Mouse (Mus musculus) thymus, postnatal 14 days (tissue): ENCODE measurements around the gene Cntfr.

ENCODE experiments used
- DNase-seq: peaks from one replicate; pipeline ENCODE4 v3.0.0; 2021

Gene Cntfr

GRCm38 (mm10) chr4:41677006-41677629 lies 19.8 kb downstream of the Cntfr start:
- DNase-seq = no peak

- DNase-seq = no peak
These were observed 20.5 kb downstream of the Cntfr start for GRCm38 (mm10) chr4:41676248-41677005.

- no peak for DNase-seq
These were observed 23.7 kb downstream of the Cntfr start for GRCm38 (mm10) chr4:41673186-41673585.

GRCm38 (mm10) chr4:41672522-41672963 lies 24.3 kb downstream of the Cntfr start:
- no peak for DNase-seq

GRCm38 (mm10) chr4:41671963-41672480 lies 24.9 kb downstream of the Cntfr start:
- no peak for DNase-seq

- DNase-seq = no peak
These were observed 25.4 kb downstream of the Cntfr start for GRCm38 (mm10) chr4:41671500-41671899.

GRCm38 (mm10) chr4:41670836-41671235 lies 26.1 kb downstream of the Cntfr start:
- no peak for DNase-seq

- DNase-seq = no peak
These were observed 30.2 kb downstream of the Cntfr start for GRCm38 (mm10) chr4:41666646-41667045.

GRCm38 (mm10) chr4:41665009-41665675 lies 31.7 kb downstream of the Cntfr start:
- peak; percentile 8 for DNase-seq

GRCm38 (mm10) chr4:41664533-41664932 lies 32.4 kb downstream of the Cntfr start:
- DNase-seq = peak; percentile 16

- no peak for DNase-seq
These were observed 33.3 kb downstream of the Cntfr start for GRCm38 (mm10) chr4:41663614-41664013.

- DNase-seq = no peak
These were observed 34.2 kb downstream of the Cntfr start for GRCm38 (mm10) chr4:41662723-41663122.

- no peak for DNase-seq
These were observed 35.9 kb downstream of the Cntfr start for GRCm38 (mm10) chr4:41660851-41661430.

- no peak for DNase-seq
These were observed 37.3 kb downstream of the Cntfr start for GRCm38 (mm10) chr4:41659556-41659955.

- DNase-seq = no peak
These were observed 38.1 kb downstream of the Cntfr start for GRCm38 (mm10) chr4:41658566-41659384.

GRCm38 (mm10) chr4:41655525-41655924 lies 41.4 kb downstream of the Cntfr start:
- DNase-seq = no peak

- DNase-seq = peak; percentile 37
These were observed 42.7 kb downstream of the Cntfr start for GRCm38 (mm10) chr4:41654217-41654616.

- DNase-seq = no peak
These were observed 43.2 kb downstream of the Cntfr start for GRCm38 (mm10) chr4:41653730-41654129.

GRCm38 (mm10) chr4:41653296-41653695 lies 43.6 kb downstream of the Cntfr start:
- DNase-seq = peak; percentile 76

- no peak for DNase-seq
These were observed 48.3 kb downstream of the Cntfr start for GRCm38 (mm10) chr4:41648627-41649026.

GRCm38 (mm10) chr4:41648157-41648556 lies 48.7 kb downstream of the Cntfr start:
- DNase-seq = no peak

- DNase-seq = no peak
These were observed 51.4 kb downstream of the Cntfr start for GRCm38 (mm10) chr4:41645488-41645887.
